Mouse (Mus musculus) mouse embryonic stem cell (cell line): ENCODE results near the gene Ccnjl.

ENCODE experiments used
- in situ Hi-C, 2 experiments: fragments of 300-500 bp; cut with MboI; formaldehyde crosslinking; loops; 1 replicate in 1 of 2; 3 replicates in 1 of 2; pipeline ENCODE4 v1.14.3; 2019 to 2020; ENCODE audit warnings: low sequenced_read_pairs in 2 of 2, low pct_unique_long_range_greater_than_20kb in 1 of 2, mixed read lengths in 1 of 2; ENCODE audit not compliant: unreplicated experiment in 1 of 2

The Ccnjl gene

DNA sequence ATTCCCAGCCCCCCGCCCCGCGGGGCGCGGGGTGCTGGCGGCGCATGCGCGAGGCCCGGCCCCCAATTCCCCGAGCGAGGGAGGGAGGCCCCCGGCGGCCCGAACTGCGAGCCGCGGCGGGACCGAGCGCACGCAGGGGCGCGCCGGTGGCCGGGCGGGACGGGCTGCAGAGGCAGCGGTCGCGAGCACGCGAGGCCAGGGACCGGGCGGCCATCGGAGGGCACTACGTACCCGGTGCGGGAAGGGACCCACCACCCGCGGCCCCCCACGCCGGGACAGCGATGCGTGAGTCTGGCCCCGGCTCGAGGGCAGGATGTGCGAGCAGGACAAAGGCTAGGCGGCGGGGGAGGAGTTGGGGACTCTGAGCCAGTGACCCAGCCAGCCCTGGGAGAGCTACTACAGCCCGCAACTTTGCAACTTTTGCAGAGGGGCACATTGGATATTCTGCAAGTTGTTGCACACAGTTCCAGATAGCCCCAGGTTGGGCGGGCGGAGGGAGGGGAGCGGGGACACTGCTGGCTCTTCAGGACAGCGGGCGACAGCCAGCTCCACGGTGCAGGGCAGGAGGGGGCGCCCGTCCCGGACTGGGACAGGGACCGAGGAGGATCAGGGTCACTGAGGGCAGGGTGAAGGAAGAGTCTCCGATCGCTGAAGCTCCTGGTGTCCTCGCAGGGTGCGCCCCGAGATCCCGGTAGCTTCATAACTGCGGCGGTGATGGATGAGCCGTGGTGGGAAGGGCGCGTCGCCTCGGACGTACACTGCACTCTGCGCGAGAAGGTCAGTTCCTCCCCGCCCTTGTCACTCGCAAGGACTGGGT is at the start of gene Ccnjl:
Ccnjl (plus strand) TSS at position 102 of the 817 bp plus-strand sequence.
- in situ Hi-C loops = no loop called here

DNA sequence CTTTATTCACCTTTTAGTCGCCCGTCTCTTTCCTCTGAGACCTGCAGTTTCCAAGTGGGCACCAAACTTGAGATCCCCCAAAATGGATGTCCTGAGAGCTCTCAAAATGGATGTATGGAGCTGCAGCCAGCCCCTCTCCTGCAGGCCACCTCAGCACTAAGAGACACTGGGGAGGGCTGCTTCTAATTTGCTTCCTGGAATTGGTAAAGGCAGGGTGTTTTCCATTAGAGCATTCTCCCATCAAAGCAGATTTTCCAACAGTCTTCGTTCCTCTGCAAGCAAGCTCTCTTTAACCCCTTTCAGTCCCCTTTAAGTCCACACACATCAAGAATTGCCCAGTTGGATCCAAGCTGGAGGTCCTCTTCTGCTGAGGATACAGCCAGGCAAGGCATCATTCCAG is 49.2 kb upstream of the Ccnjl start:
- in situ Hi-C loops = no loop called here

DNA sequence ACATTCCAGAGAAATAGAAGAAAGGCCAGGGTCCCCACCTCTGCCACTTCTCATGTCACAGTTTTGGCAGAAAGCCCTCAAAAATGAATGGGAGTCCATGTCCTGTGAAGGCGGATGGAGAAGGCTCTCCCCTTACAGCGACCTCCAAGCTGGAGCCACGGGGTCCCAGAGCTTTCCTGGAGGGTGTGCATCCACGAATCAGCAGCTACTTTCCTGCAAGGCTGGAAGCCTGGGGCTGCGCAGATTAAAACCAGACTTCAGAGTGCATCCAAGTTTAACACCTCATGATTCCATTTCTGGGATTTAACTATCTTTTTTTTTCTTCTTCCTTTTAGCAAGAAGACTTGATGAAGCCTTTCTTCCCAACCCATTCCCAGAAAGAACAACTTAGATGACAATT is 48.0 kb upstream of the Ccnjl start:
- in situ Hi-C loops = no loop called here

DNA sequence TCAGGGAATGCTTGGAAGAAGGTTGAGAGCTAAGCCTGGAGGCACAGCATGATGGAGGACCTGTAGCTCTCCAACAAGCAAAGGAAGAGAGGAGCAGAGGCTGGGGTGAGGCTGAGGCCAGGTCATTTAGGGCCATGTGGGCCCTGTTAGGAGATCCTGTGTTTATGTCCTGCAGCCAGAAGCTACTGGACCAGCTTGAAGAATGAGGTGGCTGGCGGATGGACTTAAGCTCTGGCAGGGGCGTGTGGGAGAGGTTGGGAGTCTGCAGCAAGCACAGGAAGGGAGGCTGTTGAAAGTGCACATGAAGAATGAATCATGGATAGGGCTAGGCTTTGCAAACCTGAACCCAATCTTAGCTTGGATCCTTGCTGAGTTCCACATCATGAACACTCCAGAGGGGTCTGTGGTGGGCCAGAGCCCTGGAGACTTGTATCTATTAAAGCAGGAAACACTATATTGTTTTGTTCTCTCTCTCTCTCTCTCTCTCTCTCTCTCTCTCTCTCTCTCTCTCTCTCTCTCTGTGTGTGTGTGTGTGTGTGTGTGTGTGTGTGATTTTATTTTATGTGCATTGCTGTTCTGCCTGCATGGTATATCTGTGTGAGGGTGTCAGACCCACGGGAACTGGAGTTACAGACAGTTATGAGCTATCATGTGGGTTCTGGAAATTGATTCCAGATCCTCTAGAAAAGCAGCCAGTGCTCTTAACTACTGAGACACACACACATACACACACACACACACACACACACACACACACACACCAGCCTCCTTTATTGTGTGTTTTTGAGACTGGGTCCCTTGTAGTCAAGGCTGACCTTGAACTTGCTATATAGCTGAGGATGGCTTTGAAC is 46.7 kb upstream of the Ccnjl start:
- in situ Hi-C loops = no loop called here

DNA sequence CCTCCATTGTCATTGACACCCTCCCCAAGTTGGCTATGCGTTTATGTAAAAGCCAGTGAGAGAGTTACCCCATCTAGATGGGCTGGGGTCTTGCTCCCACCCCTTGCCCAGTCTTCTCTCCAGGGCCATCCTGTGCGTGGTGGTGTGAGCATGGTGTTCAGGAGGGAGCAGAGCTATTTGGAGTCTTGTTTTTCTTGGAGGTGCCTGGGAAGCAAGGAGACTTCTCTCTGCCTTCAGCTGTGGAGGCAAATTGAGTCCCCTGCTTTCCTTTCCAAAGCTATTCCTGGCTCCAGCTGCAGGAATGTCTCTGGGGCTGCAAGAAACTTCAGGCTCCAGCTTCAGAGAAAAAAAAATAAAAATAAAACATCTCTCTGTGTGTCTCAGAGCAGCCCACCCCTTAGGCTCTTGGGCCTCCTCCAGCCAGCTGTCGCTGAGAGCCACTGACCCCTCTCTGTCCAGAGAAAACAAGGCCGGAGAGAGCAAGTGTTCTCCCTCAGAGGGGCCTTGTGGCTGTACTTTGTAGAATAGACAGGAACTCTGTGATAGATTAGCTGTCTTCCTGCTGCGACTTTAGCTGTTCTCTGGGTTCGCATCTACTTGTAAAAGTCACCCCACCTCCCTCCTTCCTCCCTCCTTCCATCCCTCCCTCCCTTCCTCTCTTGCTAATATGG is 45.3 kb upstream of the Ccnjl start:
- in situ Hi-C loops = no loop called here

DNA sequence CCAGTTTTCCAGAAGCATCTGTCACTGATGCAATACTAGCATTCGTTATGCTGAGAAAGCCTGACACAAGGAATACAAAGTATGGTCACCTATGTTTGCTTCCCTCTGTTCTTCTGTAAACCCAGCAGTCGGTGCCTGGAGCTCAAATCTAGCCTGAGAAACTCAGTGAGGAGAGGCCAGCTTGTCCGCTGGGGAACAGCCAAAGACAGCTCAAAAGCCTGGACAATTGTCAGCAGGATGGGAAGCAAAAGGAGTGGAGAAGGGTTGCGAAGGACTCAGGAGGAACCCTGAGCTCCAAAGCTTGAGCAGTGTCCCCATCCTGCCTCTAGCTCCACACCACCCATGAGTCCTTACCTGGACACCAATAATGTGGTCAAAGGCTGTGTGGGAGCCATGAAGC is 44.5 kb upstream of the Ccnjl start:
- in situ Hi-C loops = no loop called here

DNA sequence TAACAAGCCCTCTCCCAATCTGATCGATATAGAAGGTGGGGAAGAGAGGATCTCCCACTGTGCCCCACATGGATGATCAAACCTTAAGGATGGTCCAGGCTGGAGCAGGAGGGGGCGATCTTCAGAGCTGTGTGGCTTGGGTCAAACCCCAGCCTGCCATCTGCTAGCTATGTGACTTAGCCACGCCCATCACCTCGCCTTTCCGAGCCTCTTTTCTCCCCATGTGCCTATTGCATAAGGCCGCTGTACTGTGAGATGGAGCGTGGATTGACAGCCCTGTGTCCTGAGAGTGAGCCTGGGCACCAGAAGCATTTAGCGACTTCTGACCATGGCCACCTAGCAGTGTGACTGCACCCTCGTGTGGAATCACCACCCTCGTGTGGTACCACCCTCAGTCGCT is 43.9 kb upstream of the Ccnjl start:
- in situ Hi-C loops = no loop called here

DNA sequence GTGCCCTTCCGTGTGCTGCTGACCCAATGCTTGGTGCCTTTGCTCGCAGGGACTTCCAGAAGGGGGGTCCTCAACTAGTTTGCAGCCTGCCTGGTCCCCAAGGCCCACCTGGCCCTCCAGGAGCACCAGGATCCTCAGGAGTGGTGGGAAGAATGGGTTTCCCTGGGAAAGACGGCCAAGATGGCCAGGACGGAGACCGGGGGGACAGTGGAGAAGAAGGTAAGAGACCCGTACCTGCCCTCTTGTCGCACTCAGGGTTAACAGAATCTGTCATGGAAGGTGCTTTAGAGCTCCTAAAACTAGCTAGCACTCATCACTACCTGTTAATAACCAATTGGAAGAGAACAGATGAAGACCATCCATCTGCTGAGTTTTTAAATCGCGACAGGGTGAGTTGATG is 42.7 kb upstream of the Ccnjl start:
- in situ Hi-C loops = no loop called here

DNA sequence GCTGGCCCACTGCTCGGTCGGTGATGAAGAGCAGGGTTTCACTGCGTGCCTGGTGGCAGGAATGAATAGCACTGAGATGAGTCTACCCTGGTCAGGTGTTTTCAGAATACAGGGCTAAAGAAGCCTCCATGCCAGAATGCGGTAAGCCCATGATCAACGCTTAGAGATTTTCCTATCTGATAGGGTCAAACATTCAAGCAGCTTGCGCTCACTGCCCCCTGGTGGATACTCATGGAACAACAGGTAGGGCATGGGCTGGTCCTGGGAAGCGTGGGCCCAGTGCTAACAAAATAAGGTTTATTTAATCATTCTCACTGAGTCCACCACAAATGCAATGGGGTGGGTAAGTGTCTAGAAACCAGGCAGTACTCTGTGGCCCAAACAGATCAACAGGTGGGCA is 35.9 kb upstream of the Ccnjl start:
- in situ Hi-C loops = loop anchor here in 1 of 2 experiments (10.0 kb wide), 1 partner anchor 262 kb away; no protein-coding TSS in a partner anchor

DNA sequence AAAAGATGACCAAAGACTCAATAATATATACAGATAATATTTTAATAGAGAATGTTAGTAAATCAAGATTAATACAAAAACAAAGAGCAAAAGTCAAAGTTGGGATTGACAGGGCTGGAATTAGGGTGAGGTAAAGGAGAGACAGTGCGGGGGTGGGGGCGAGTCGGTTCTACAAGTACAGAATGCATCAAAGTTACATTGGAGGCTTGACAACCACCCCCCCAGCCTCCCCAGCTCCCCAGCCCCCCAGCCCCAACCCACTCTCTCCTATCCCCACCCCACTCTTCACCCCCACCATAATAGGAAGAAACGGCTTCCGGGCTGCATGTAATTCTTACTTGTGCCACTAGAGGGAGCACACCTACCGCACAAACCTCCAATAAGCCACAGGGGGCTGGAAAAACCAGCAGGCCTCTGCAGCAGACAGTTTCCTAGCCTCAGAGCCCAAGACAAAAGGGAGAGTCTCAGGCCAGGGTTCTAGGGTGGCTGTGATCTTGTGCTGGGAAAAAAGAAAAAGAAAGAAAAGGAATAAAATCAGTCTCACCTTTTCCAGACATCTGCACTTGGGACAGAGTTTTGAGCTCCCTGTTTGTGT is 34.7 kb upstream of the Ccnjl start:
- in situ Hi-C loops = loop anchor here in 1 of 2 experiments (10.0 kb wide), 1 partner anchor 261 kb away; no protein-coding TSS in a partner anchor

DNA sequence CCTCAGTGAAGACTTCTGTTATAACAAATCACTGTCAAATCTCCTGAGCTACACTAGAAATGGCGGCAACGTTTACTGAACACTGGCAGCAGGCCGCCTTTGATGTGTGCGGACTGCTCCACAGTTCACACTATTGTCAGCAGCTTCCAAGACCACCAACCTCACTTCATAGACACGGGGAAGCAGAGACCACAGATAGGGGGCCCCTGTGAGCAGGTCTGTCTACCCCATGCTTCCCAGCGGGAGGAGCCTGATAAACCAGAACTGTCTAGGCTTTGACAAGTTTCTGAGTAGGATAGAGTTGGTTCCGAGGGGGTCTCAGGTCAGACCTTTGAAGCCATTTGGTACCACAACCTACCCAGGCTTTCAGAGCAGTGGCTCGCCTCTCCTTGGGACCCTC is 33.5 kb upstream of the Ccnjl start:
- in situ Hi-C loops = loop anchor here in 1 of 2 experiments (10.0 kb wide), 1 partner anchor 260 kb away; no protein-coding TSS in a partner anchor

DNA sequence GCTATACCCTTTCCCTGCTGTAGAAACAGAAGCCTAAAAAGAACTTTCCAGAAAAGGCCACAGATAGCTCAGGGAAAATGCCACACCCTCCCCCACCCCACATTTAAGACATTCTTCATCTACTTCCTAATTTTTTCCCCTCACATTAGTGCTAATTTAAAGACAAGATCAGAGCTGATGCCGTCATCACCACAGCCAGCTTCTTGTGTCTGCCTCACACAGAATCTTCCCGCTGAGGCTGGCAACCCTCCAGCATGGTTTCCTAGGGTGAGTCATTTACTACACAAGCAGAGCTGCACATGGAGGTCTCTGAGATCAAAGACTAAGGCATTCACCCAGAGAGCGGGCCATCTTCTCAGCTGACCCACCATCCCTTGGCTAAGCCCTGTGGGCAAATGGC is 33.1 kb upstream of the Ccnjl start:
- in situ Hi-C loops = loop anchor here in 1 of 2 experiments (10.0 kb wide), 1 partner anchor 259 kb away; no protein-coding TSS in a partner anchor

DNA sequence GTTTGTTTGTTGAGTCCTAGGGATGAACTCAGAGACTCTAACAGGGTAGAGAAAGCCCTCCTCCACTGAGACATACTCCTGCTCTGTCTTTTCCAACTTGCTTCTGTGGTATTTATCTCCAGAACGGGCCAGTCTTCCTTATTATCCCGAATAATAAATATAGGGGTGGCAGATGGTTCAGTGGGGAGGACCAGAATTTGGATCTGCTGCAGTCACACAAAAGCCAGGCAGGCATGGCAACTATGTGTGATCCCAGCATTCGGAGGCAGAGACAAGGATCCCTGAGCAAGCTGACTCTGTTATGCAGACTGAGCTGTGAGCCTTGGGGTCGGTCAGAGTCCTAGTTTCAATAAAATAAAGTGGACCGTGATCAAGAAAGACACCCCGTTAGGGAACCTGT is 27.3 kb upstream of the Ccnjl start:
- in situ Hi-C loops = loop anchor here in 1 of 2 experiments (25.0 kb wide), 1 partner anchor 261 kb away; no protein-coding TSS in a partner anchor

DNA sequence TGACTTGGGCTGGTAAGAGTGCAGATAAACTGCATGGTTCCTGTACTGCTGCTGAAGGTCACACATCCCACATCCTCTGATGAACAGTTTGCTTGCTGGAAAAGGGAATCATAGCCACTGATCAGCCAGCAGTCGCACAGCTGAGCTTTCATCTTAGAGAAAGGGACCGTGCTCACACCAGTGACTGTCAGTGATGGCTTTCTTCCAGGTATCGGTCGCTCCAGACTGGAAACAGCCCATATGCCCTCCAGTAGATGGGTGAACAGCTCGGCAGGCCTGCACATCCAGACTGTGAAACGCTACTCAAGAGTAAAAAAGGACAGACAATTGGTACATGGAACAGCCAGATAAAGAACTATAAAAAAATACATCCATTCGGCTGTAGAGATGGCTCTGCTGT is 23.4 kb upstream of the Ccnjl start:
- in situ Hi-C loops = loop anchor here in 1 of 2 experiments (25.0 kb wide), 1 partner anchor 257 kb away; no protein-coding TSS in a partner anchor

DNA sequence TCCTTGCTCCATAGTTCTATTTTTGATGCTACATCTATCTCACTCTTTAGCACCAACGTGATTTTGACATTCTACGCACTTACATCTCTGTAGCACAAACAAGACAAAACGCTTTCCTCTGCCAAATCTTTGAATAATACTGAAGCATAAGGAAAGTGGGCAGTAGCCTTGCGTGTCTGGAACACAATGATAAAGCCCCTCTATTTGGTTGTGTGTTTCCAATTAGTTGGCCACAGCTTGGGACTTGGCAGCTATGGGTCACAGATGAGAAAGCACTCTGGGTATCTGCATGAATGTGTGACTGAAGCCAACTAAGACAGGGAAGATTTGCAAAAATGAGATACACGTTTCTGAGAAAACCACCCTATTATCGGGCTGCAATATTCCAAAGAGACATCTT is 20.6 kb upstream of the Ccnjl start:
- in situ Hi-C loops = loop anchor here in 1 of 2 experiments (25.0 kb wide), 1 partner anchor 254 kb away; no protein-coding TSS in a partner anchor

DNA sequence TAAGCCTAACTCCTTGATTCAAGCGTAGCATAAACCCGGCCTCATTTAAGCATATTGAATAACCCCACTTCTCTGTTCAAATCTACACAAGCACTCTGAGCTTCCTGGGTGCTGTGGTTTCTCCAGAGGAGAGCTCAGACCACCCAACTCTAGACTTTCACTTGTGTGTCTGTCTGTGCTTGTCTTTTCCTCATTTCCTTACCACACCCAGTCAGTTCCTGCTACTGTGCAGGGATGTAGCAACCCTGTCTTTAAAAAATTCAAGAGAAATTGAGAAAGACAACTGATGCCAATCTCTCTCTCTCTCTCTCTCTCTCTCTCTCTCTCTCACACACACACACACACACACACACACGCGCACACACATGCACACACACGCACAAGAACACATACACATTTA is 18.7 kb upstream of the Ccnjl start:
- in situ Hi-C loops = loop anchor here in 1 of 2 experiments (25.0 kb wide), 1 partner anchor 252 kb away; no protein-coding TSS in a partner anchor

DNA sequence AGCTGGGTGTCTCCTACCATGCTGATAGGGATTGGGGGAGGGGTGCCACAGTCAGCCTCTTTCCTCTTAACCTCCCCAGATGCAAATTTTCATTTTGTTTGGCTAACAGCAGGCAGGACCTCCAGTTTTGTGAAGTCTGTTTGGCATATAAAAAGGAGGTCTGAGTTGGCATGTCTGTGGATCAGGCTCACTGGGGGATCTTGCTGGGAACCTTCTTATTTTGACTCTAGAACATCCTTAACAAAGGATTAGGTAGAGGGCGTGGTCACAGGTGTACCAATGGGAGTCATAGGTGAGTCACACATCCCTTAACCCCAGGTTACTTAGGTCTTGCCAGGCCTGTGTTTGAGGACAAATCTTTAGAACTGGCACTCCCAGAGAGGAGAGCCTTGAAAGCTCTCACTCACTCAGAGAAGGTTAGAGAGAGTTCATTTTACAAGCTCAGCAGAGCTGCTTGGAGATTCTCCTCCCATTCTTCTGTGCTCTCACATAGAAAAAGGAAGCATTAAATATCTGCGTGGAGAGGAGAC is 15.9 kb upstream of the Ccnjl start:
- in situ Hi-C loops = loop anchor here in 1 of 2 experiments (25.0 kb wide), 1 partner anchor 250 kb away; no protein-coding TSS in a partner anchor
